Mouse (Mus musculus) liver, embryonic 14.5 days (tissue): ENCODE data around the gene Gm12184.
"Not testable (repeated sequence)": the region's sequence is repeated elsewhere in the genome, so short reads cannot be mapped to it uniquely, and the experiment has no call there.

Experiments
- CTCF ChIP-seq: IDR thresholded peaks from 2 replicates; pipeline ENCODE4 v1.5.1; 2016; ENCODE audit warnings: antibody characterized with exemption, low read depth, control low read depth
- EP300 ChIP-seq: IDR thresholded peaks from 2 replicates; pipeline ENCODE4 v1.6.1; 2016; ENCODE audit warnings: antibody characterized with exemption, low read depth

DNA sequence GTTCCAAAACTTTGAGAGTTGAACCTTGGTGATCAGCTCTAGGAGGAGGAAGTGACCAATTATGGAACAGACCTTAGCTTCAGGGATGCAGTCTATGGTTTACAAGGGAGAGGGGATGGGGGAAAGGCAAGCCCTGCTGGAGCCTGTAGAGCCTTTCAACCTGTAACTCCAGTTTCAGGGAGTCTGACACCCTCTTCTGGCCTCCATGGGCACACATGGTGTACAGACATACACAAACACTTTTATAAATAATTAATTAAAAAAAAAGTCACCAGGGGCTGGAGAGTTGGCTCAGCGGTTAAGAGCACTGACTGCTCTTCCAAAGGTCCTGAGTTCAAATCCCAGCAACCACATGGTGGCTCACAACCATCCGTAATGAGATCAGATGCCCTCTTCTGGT, 19.9 kb upstream of the Gm12184 start:
- not testable (repeated sequence) for TF ChIP-seq CTCF, EP300
